Mouse (Mus musculus): ENCODE data around the gene Cpeb4. TPM values are rescaled to one million over a fixed set of nuclear protein-coding genes. Genes with fewer than 3 reads are reported as not detected.

Gene Cpeb4
- total RNA-seq, 2 experiments from 2014 or later = 157 to 160 TPM

DNA sequence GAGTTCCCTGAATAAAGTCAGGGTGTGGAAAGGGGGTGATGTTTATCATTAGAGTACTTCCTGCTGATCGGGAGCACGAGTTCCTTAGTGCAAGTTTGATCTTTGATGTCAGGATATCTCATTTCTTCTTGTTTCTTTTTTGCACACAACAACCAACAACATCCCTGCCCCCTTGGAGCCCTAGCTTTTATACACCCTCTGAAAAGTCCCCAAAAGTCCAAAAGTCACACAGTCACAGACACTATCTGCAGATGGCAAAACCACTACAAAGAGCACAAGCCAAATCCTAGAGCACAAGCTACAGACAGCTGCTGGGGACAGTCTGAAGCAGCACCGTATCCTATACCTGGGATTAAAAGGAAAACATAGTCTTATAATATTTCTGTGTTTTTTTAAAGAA lies 20.1 kb downstream of the Cpeb4 start:
- no peak for DNase-seq (ENCODE audit: low spot score in 2 of 2)
- intact Hi-C loops (cut with DNase I) = no loop called here

- intact Hi-C loops (cut with DNase I) = no loop called here
- no peak for DNase-seq (ENCODE audit: low spot score in 2 of 2)
These were observed 21.6 kb downstream of the Cpeb4 start for GRCm38 (mm10) chr11:31893639-31894038.

DNA sequence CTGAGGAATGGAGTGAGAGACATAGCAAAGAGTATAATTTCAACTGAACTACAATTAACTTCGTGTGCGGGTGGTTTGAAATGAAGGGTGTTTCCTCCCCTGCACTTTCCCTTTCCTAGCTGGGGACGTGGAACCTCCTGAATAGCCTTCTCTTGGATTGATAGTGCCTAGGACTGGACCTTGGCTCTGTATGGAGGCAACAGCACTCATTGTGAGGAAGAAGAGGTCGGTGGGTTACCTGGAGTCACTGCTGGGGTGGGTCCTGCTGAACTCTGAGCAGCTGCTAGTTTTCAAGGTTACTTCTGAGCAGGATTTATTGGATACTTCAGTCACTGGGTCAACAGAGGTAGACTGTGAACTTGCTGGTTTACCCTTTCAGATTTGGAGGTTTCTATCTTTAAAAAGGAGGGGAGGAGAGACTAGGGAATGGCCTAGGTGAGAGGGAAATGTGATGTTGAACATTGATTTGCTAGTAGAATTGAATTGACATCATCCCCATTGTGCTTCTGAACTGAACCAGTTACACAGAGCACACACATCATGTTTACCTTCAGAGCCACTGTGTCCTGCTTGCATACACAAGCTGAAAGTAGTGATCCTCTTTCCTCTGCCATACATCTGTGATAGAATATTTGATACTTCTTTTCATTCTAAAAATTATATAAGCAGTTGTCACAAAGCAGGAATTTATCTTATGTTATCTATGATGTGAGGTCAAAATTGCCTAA lies 24.2 kb downstream of the Cpeb4 start:
- no peak for DNase-seq (ENCODE audit: low spot score in 2 of 2)
- intact Hi-C loops (cut with DNase I) = no loop called here

- intact Hi-C loops (cut with DNase I) = no loop called here
- no peak for DNase-seq (ENCODE audit: low spot score in 2 of 2)
These were observed 24.9 kb downstream of the Cpeb4 start for GRCm38 (mm10) chr11:31896905-31897304.

DNA sequence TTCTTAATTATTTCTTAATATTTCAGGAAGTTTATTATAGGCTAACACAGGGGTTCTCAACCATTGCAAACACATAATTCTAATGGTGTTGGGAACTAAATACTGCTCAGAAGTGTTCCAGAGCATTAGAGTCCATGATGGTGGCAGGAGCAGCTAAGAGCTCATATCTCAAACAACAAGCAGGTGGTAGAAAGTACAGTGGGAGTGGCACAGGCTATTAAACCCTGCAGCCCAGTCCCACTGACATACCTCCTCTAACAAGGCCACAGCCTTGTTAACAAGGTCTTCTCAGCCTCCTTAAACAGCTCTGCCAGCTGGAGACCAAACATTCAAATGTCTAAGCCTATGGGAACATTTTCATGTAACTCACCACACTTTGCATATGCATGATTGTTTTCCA lies 27.2 kb downstream of the Cpeb4 start:
- DNase-seq (ENCODE audit: low spot score in 2 of 2) = no peak

GRCm38 (mm10) chr11:31900736-31901135 lies 28.7 kb downstream of the Cpeb4 start:
- intact Hi-C loops (cut with DNase I) = no loop called here
- DNase-seq (ENCODE audit: low spot score in 2 of 2) = no peak

More for the DNA sequence above, 27.2 kb downstream of the Cpeb4 start:
- intact Hi-C loops (cut with DNase I) = no loop called here

DNA sequence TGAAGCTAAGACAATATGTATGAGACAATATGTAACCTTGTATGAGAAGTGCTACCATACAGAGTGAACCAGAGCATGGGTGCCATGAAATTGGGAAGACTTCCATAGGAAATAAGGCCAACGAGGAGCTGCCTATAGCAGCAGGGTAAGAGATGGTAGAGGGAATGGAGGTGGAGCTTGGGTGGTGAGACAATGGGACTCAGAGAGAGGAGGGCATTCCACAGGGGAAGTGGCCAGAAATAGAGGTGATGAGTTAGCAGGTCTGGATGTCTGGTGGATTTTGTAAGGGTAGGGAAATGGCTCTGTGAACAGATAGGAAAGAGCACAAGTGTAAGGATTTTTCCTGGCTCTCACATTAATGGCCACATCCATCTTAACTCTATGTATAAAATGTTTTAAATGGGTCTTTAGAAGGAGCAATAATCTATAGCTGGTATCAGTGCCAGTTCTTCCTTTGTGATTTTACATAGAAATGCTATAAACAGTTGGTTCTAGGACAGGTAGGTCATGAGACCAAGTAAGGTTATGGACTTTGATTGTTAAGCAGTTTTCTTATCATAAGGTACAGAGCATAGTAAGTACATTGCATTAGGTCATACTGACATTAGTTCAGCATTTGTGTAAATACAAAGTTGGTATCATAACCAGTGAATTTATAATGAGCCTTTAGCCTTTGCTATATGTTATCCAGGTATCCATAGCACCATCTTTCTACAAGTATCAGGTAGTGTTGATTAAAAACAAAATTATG lies 30.4 kb downstream of the Cpeb4 start:
- intact Hi-C loops (cut with DNase I) = no loop called here

DNA sequence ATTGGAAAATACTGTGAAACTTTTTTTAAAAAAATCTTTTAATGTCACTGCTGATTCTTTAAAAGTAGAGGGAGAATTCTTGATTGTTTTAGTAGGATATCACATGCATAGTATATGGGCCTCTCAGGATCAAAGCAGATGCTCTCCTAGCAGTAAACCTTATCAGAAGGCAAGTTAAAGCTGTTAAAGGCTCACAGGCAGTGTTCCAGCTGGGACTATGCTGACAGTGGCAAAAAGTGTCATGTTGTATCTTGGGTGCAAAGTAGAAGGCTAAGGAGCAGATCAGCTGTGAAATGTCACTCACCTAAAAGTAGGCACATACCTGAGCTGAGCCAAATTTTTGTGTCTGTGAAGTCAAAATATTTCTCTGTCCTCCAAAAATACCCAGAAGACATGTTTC lies 34.5 kb downstream of the Cpeb4 start:
- no peak for DNase-seq (ENCODE audit: low spot score in 2 of 2)
- intact Hi-C loops (cut with DNase I) = no loop called here

More for the DNA sequence above, 30.4 kb downstream of the Cpeb4 start:
- no peak for DNase-seq (ENCODE audit: low spot score in 2 of 2)

GRCm38 (mm10) chr11:31907650-31908049 lies 35.6 kb downstream of the Cpeb4 start:
- intact Hi-C loops (cut with DNase I) = no loop called here
- peak in 1 of 2 experiments; percentile 28 for DNase-seq (ENCODE audit: low spot score in 2 of 2)

GRCm38 (mm10) chr11:31912958-31913357 lies 40.9 kb downstream of the Cpeb4 start:
- intact Hi-C loops (cut with DNase I) = no loop called here
- DNase-seq (ENCODE audit: low spot score in 2 of 2) = no peak

DNA sequence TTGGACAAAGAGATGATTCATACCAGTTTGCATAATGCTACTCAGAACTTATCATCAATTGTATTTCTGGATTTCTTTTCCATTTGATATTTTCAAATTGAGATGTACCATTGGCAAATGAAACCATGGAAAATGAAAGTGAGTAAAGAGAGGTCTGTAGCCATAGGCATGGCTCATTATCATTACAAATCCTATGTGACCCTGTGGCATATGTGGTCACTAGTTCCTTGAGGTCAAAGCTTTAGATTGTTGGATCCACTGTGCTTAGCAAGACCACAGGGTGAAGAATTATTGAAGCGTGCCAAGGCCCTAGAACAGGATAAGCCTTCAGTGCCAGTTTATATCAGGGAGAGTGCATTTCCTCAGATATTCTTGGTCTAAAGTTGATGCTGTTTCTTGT lies 45.8 kb downstream of the Cpeb4 start:
- intact Hi-C loops (cut with DNase I) = no loop called here
- no peak for DNase-seq (ENCODE audit: low spot score in 2 of 2)

DNA sequence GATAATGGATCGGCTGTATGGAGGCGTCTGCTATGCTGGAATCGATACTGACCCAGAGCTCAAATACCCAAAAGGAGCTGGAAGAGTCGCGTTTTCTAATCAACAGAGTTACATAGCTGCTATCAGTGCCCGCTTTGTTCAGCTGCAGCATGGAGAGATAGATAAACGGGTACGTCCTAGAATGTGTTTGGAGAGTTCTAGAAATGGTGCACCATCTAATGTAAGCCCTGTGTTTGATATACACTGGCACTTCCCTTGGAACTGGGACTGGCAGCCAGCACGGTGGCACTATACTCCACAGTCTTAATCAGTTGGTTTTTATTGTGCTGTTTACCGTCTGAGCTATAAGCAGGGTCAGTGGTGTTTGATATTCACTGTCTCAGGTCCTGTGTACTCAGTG lies 58.0 kb downstream of the Cpeb4 start:
- no peak for DNase-seq (ENCODE audit: low spot score in 2 of 2)
- intact Hi-C loops (cut with DNase I) = no loop called here

DNA sequence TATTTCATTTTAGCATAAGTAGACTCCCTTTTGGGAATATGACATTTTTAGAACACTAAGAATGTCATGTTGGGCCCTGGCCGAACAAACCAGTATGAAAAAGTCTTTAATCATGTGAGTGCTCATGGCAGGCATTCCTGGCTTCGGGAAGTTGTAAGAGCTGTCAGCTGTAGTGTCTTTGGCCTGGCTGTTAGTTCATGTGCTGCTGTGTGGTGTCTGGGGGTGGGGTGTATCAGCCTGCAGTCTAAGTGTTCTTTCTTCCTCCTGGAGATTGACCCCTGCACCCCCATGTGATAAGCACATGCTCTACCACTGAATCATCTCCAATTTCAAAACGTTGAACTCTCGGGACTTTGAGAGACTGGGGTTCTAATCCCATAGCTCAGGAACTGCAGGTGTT lies 63.6 kb downstream of the Cpeb4 start:
- peak in 1 of 2 experiments; percentile 29 for DNase-seq (ENCODE audit: low spot score in 2 of 2)
- intact Hi-C loops (cut with DNase I) = loop anchor here (5.0 kb wide), 1 partner anchor 173 kb away; no protein-coding TSS in a partner anchor

- intact Hi-C loops (cut with DNase I) = loop anchor here (5.0 kb wide), 1 partner anchor 175 kb away; no protein-coding TSS in a partner anchor
- peak in 1 of 2 experiments; percentile 86 for DNase-seq (ENCODE audit: low spot score in 2 of 2)
These were observed 65.0 kb downstream of the Cpeb4 start for GRCm38 (mm10) chr11:31936910-31937525.

- peak; percentile 78 to 92 for DNase-seq (ENCODE audit: low spot score in 2 of 2)
- intact Hi-C loops (cut with DNase I) = loop anchor here (5.0 to 10.0 kb wide), 2 partner anchors 69 to 696 kb away; partner anchors contain the start of gene Cpeb4
These were observed 69.1 kb downstream of the Cpeb4 start for GRCm38 (mm10) chr11:31940898-31941639.

DNA sequence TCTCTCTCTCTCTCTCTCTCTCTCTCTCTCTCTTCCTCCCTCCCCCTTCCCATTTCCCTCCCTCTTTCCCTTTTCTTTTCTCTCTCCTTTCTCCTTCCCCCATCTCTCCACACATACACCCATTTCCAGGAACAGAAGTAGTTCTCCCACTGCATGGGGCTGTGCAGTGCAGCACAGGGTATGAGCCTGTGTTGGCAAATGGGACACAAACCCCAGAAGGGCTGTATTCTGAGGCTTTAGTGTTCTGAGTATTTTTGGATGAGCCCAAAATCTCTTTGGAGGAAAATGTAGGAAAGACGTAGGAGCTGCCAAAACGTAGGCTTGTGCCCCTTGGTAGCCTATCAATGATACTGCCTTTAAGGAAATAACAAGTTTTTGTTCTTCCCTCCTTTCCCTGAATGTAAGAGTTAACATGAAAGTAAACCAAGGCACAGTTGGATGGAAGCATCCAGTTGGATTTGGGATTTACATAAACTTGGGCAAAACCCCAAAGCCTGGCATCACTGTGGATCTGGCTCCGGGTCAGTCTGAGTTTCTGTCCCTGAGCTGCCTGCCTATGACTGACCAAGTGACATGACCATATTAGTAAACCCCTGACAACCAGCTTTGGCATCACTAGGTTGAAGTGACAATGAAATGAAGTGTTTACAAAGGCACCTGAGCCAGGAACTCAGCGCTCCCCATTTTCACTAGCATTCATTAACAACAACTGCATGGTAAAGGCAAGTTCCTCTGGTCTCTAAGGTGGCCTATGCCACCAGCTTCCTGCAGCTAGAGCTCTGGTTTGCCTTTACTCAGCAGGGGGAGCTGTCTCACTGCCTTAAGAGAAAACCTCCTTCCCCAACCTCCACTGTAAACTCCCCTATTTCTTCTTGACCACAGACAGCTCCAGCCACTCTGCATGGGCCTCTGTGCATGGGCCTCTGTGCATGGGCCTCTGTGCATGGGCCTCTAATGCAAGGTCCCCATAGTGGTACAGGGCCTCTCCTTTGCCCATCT lies 69.9 kb downstream of the Cpeb4 start:
- intact Hi-C loops (cut with DNase I) = loop anchor here (5.0 to 10.0 kb wide), 2 partner anchors 70 to 697 kb away; partner anchors contain the start of gene Cpeb4
- peak in 1 of 2 experiments; percentile 52 for DNase-seq (ENCODE audit: low spot score in 2 of 2)

GRCm38 (mm10) chr11:31945471-31945870 lies 73.5 kb downstream of the Cpeb4 start:
- no peak for DNase-seq (ENCODE audit: low spot score in 2 of 2)
- intact Hi-C loops (cut with DNase I) = loop anchor here (10.0 kb wide), 1 partner anchor 701 kb away; no protein-coding TSS in a partner anchor
